Comparison of ENCODE assay signal across 8 mouse cellular contexts in genomic region chr11:53762827-53763495, GRCm38 (mm10). TPM values are rescaled to one million over a fixed set of nuclear protein-coding genes. Genes with fewer than 3 reads are reported as not detected.
DNase-seq lines count a peak whose midpoint lies in the region; ATAC-seq and TF ChIP-seq lines count a peak whose summit lies in the region.

No protein-coding gene starts in this region.

- no peaks in the 10 kb centered on the region for H3K9me3 ChIP-seq in heart, embryonic 14.5 days (ENCODE audit: control insufficient read depth, low read length)
- no peaks in the 10 kb centered on the region for H3K9me3 ChIP-seq in kidney, postnatal 0 days (replicated peaks; ENCODE audit: low read length)
- no peaks in the 10 kb centered on the region for H3K9me3 ChIP-seq in lung, embryonic 16.5 days (ENCODE audit: control insufficient read depth, low read length)

- peaks cover 21% of the 10 kb centered on the region; the same call in 1 of the 2 replicates for H3K4me1 ChIP-seq in embryonic fibroblast, embryonic 13.5 days (ENCODE audit: control insufficient read depth, insufficient read depth, low read length)
- H3K4me1 ChIP-seq in heart, embryonic 14.5 days (ENCODE audit: control insufficient read depth in 2 of 2, insufficient read depth in 2 of 2, low read length in 2 of 2): peaks cover 49 to 57% of the 10 kb centered on the region in 2 experiments
- H3K4me1 ChIP-seq in kidney, postnatal 0 days (replicated peaks; ENCODE audit: insufficient read depth, low read length): peaks cover 40% of the 10 kb centered on the region
- peaks cover 47% of the 10 kb centered on the region for H3K4me1 ChIP-seq in lung, embryonic 16.5 days (replicated peaks; ENCODE audit: control insufficient read depth, insufficient read depth, low read length)

- peak; percentile 79 for DNase-seq in CD4-positive, CD25-positive, alpha-beta regulatory T cell, adult 2 months (ENCODE audit: low read depth, low spot score)
- peak; percentile 93 to 97 for DNase-seq in adrenal gland, postnatal 36 days
- peak; percentile 82 for DNase-seq in kidney, postnatal 0 days (ENCODE audit: low spot score)
- DNase-seq in ovary, postnatal 10 days (ENCODE audit: low spot score): peak; percentile 77
- peak; percentile 82 for DNase-seq in thymus, postnatal 4 days

- H3K4me3 ChIP-seq in embryonic fibroblast, embryonic 13.5 days (ENCODE audit: insufficient read depth, low read length): no peak overlapping the region
- H3K4me3 ChIP-seq in heart, embryonic 14.5 days (ENCODE audit: control insufficient read depth in 1 of 2, insufficient read depth in 1 of 2, low read depth in 1 of 2, low read length in 2 of 2): peak overlapping the region; percentile 37 to 40
- H3K4me3 ChIP-seq in kidney, postnatal 0 days (replicated peaks; ENCODE audit: low read depth, low read length): peak overlapping the region; percentile 24
- H3K4me3 ChIP-seq in lung, embryonic 16.5 days (ENCODE audit: low read length): peak overlapping the region; percentile 43

- no peak; the same call in none of the 2 replicates for TF ChIP-seq POLR2A in embryonic fibroblast, embryonic 13.5 days (IDR thresholded peaks at IDR 0.05; ENCODE audit: low read depth, low read length)

- no peaks in the 10 kb centered on the region for H3K36me3 ChIP-seq in heart, embryonic 14.5 days (ENCODE audit: control insufficient read depth, insufficient read depth, low read length)
- H3K36me3 ChIP-seq in kidney, postnatal 0 days (ENCODE audit: insufficient read depth, low read length): no peaks in the 10 kb centered on the region
- no peaks in the 10 kb centered on the region for H3K36me3 ChIP-seq in lung, embryonic 16.5 days (ENCODE audit: control insufficient read depth, insufficient read depth, low read length)

- no peak for TF ChIP-seq CTCF in embryonic fibroblast, embryonic 13.5 days (IDR thresholded peaks at IDR 0.05; ENCODE audit: borderline replicate concordance, insufficient read depth, low read length)
- TF ChIP-seq CTCF in kidney, postnatal 0 days (IDR thresholded peaks at IDR 0.05; ENCODE audit: low read depth): no peak

- H3K27ac ChIP-seq in embryonic fibroblast, embryonic 13.5 days (ENCODE audit: insufficient read depth, low read length): peak overlapping the region; percentile 86
- peak overlapping the region; percentile 93 to 97 for H3K27ac ChIP-seq in heart, embryonic 14.5 days (replicated peaks in 1 of 2; ENCODE audit: control insufficient read depth in 1 of 2, insufficient read depth in 1 of 2, low read depth in 2 of 2, low read length in 2 of 2)
- H3K27ac ChIP-seq in kidney, postnatal 0 days: peak overlapping the region; percentile 97
- peak overlapping the region; percentile 99 for H3K27ac ChIP-seq in lung, embryonic 16.5 days (ENCODE audit: low read length)

- H3K4me2 ChIP-seq in heart, embryonic 14.5 days (ENCODE audit: low read length): peak overlapping the region; percentile 79
- peak overlapping the region; percentile 59 for H3K4me2 ChIP-seq in kidney, postnatal 0 days (ENCODE audit: low read length)
- H3K4me2 ChIP-seq in lung, embryonic 16.5 days (ENCODE audit: low read depth, low read length): peak overlapping the region; percentile 82

- no peaks in the 10 kb centered on the region for H3K27me3 ChIP-seq in heart, embryonic 14.5 days (ENCODE audit: control insufficient read depth, insufficient read depth, low read length)
- no peaks in the 10 kb centered on the region for H3K27me3 ChIP-seq in kidney, postnatal 0 days (ENCODE audit: insufficient read depth, low read length)
- H3K27me3 ChIP-seq in lung, embryonic 16.5 days (ENCODE audit: control insufficient read depth, insufficient read depth, low read depth, low read length): no peaks in the 10 kb centered on the region

- WGBS in heart, embryonic 14.5 days: 2% methylated on average over 23 of the region's 23 CpGs
- WGBS in kidney, postnatal 0 days: 3% methylated on average over 23 of the region's 23 CpGs
- 2% methylated on average over 23 of the region's 23 CpGs for WGBS in lung, embryonic 16.5 days

- ATAC-seq in heart, embryonic 14.5 days (ENCODE audit: insufficient number of reproducible peaks, insufficient read depth, low FRiP score, low read depth): peak; percentile 4; the same call in 1 of the 2 replicates
- peak; percentile 37 for ATAC-seq in kidney, postnatal 0 days (replicated peaks; ENCODE audit: low FRiP score, low read depth)
- peak; percentile 48 for ATAC-seq in lung, embryonic 16.5 days (ENCODE audit: low read depth)

- H3K9ac ChIP-seq in heart, embryonic 14.5 days (ENCODE audit: low read length): peak overlapping the region; percentile 76
- peak overlapping the region; percentile 61 for H3K9ac ChIP-seq in kidney, postnatal 0 days (ENCODE audit: low read depth, low read length)
- H3K9ac ChIP-seq in lung, embryonic 16.5 days (ENCODE audit: low read length): peak overlapping the region; percentile 72

RNA-seq across cellular contexts. Expression of gene Irf1, which starts 6.9 kb away (rescaled TPM):
- 10 to 100 TPM; 24.3 to 26.0 TPM for total RNA-seq in adrenal gland, postnatal 36 days (2021)
- 19.7 and 35.1 TPM in 2 replicates for polyA plus RNA-seq in embryonic fibroblast, embryonic 13.5 days (2011; ENCODE audit: insufficient read length, low read depth, missing spikeins)
- polyA plus RNA-seq in heart, embryonic 14.5 days (2014; fragmentation: Nextera tagmentation; extraction: Ambion mirVana): 9.3 and 10.8 TPM in 2 replicates
- 14.0 and 17.9 TPM in 2 replicates for polyA plus RNA-seq in kidney, postnatal 0 days (2015; fragmentation: Nextera tagmentation; extraction: Ambion mirVana)
- polyA plus RNA-seq in lung, embryonic 16.5 days (2015; fragmentation: Nextera tagmentation; extraction: Ambion mirVana): 29.7 and 33.9 TPM in 2 replicates

RNA-seq across cellular contexts. Expression of gene Gm17334, which starts 10.0 kb away (rescaled TPM):
- total RNA-seq in adrenal gland, postnatal 36 days (2021): 1 to 10 TPM in 1 of 2 experiments, not detected in 1; 1.1 TPM
- polyA plus RNA-seq in embryonic fibroblast, embryonic 13.5 days (2011; ENCODE audit: insufficient read length, low read depth, missing spikeins): not detected in 2 replicates
- polyA plus RNA-seq in heart, embryonic 14.5 days (2014; fragmentation: Nextera tagmentation; extraction: Ambion mirVana): not detected in 2 replicates
- polyA plus RNA-seq in kidney, postnatal 0 days (2015; fragmentation: Nextera tagmentation; extraction: Ambion mirVana): 0.20 and 0.21 TPM in 2 replicates
- 0.24 and 0.39 TPM in 2 replicates for polyA plus RNA-seq in lung, embryonic 16.5 days (2015; fragmentation: Nextera tagmentation; extraction: Ambion mirVana)

RNA-seq across cellular contexts. Expression of gene Il5, which starts 42.4 kb away (rescaled TPM):
- not detected for total RNA-seq in adrenal gland, postnatal 36 days (2021)
- polyA plus RNA-seq in embryonic fibroblast, embryonic 13.5 days (2011; ENCODE audit: insufficient read length, low read depth, missing spikeins): not detected in 2 replicates
- not detected in 2 replicates for polyA plus RNA-seq in heart, embryonic 14.5 days (2014; fragmentation: Nextera tagmentation; extraction: Ambion mirVana)
- polyA plus RNA-seq in kidney, postnatal 0 days (2015; fragmentation: Nextera tagmentation; extraction: Ambion mirVana): not detected in 2 replicates
- not detected in 2 replicates for polyA plus RNA-seq in lung, embryonic 16.5 days (2015; fragmentation: Nextera tagmentation; extraction: Ambion mirVana)

RNA-seq across cellular contexts. Expression of gene Rad50, which starts 55.8 kb away (rescaled TPM):
- total RNA-seq in adrenal gland, postnatal 36 days (2021): 10 to 100 TPM; 12.1 to 17.1 TPM
- 25.8 and 31.7 TPM in 2 replicates for polyA plus RNA-seq in embryonic fibroblast, embryonic 13.5 days (2011; ENCODE audit: insufficient read length, low read depth, missing spikeins)
- polyA plus RNA-seq in heart, embryonic 14.5 days (2014; fragmentation: Nextera tagmentation; extraction: Ambion mirVana): 18.2 and 19.7 TPM in 2 replicates
- polyA plus RNA-seq in kidney, postnatal 0 days (2015; fragmentation: Nextera tagmentation; extraction: Ambion mirVana): 21.3 and 21.6 TPM in 2 replicates
- 29.5 and 33.7 TPM in 2 replicates for polyA plus RNA-seq in lung, embryonic 16.5 days (2015; fragmentation: Nextera tagmentation; extraction: Ambion mirVana)
